In the genomic region with DNA sequence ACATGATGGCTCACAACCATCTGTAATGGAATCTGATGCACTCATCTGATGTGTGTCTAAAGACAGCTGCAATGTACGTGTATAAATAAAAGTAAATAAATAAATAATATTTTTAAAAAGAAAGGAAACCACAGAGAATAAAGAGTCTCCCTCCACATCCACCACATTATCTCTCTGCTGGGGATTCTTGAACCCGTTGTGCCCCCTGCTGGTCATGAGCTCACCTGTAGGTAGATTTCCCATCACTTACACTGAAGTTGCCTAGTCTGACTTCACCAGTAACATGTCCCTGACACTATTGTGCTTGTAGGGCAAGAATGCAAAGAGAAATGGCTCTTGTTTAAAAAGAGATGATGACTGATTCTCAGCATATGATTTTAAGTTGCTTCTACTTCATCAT, we compare ENCODE assay signal across 7 mouse cellular contexts.
A peak's percentile ranks its signal among the peaks of the same experiment; 100 is the strongest.
DNase-seq lines count a peak whose midpoint lies in the region; ATAC-seq and TF ChIP-seq lines count a peak whose summit lies in the region.
"Not testable (repeated sequence)": the region's sequence is repeated elsewhere in the genome, so short reads cannot be mapped to it uniquely, and the experiment has no call there.

No protein-coding gene starts in this region.

- not testable (repeated sequence) for TF ChIP-seq POLR2A in thymus, adult 2 months (IDR thresholded peaks at IDR 0.05; ENCODE audit: control insufficient read depth, extremely low read depth, insufficient read depth, low read length, poor library complexity)

- H3K9ac ChIP-seq in liver, postnatal 0 days (replicated peaks): not testable (repeated sequence)

- not testable (repeated sequence) for H3K36me3 ChIP-seq in liver, postnatal 0 days (replicated peaks; ENCODE audit: insufficient read depth, low read length); thymus, adult 2 months (ENCODE audit: control insufficient read depth, insufficient read depth, low read length)

- H3K27me3 ChIP-seq in liver, postnatal 0 days (ENCODE audit: insufficient read depth, low read length); thymus, adult 2 months (ENCODE audit: control insufficient read depth, insufficient read depth, low read length): not testable (repeated sequence)

- not testable (repeated sequence) for H3K9me3 ChIP-seq in liver, postnatal 0 days (ENCODE audit: low read length)

- ATAC-seq in granulocyte monocyte progenitor cell, adult 5-6 weeks (replicated peaks; ENCODE audit: poor library complexity, severe bottlenecking): peak; percentile 50
- not testable (repeated sequence) for ATAC-seq in liver, postnatal 0 days

- peak; percentile 14 for DNase-seq in CD4-positive helper T cell, adult 2 months (ENCODE audit: low read depth, low spot score)
- DNase-seq in T-cell, adult 2 months (ENCODE audit: low spot score): peak; percentile 7
- not testable (repeated sequence) for DNase-seq in liver, postnatal 0 days
- peak; percentile 42 for DNase-seq in naive thymus-derived CD4-positive, alpha-beta T cell, adult 2 months (ENCODE audit: low read depth)
- DNase-seq in thymus, adult 2 months: peak; percentile 13
- peak; percentile 39 for DNase-seq in thymus, postnatal 4 days

- peak; percentile 22; the same call in 1 of the 2 replicates for TF ChIP-seq CTCF in liver, postnatal 0 days (IDR thresholded peaks at IDR 0.05; ENCODE audit: low read depth)
- not testable (repeated sequence) for TF ChIP-seq CTCF in thymus, adult 2 months (IDR thresholded peaks at IDR 0.05; ENCODE audit: borderline replicate concordance, control insufficient read depth, extremely low read depth, insufficient read depth, low read length, poor library complexity)

- H3K4me2 ChIP-seq in liver, postnatal 0 days (ENCODE audit: low read depth, low read length): not testable (repeated sequence)

- H3K4me3 ChIP-seq in liver, postnatal 0 days (ENCODE audit: low read depth, low read length); thymus, adult 2 months (ENCODE audit: control insufficient read depth, insufficient read depth, low read length): not testable (repeated sequence)

- not testable (repeated sequence) for H3K4me1 ChIP-seq in liver, postnatal 0 days (ENCODE audit: insufficient read depth); thymus, adult 2 months (replicated peaks; ENCODE audit: control insufficient read depth, insufficient read depth, low read length)

- 61% methylated on average over 2 of the region's 2 CpGs for WGBS in liver, postnatal 0 days (ENCODE audit: insufficient replicate concordance)
- 24% methylated on average over 2 of the region's 2 CpGs for WGBS in thymus, adult 2 months

- not testable (repeated sequence) for H3K27ac ChIP-seq in liver, postnatal 0 days (ENCODE audit: low read depth); thymus, adult 2 months (ENCODE audit: control insufficient read depth, insufficient read depth, low read length)

- not testable (repeated sequence) for TF ChIP-seq EP300 in liver, postnatal 0 days (IDR thresholded peaks at IDR 0.05; ENCODE audit: low read depth)
